Mouse (Mus musculus) Muller cell, postnatal 12 days (primary cell): ENCODE results near the gene Dpf3.

Experiments
- DNase-seq: peaks from one replicate; pipeline ENCODE4 v3.0.0-alpha.2; 2015; ENCODE audit errors: inconsistent ontology term

The Dpf3 gene

GRCm38 (mm10) chr12:83470085-83470484, 17.4 kb downstream of the Dpf3 start:
- no peak for DNase-seq

- no peak for DNase-seq
These were observed 20.7 kb downstream of the Dpf3 start for GRCm38 (mm10) chr12:83466508-83467430.

DNA sequence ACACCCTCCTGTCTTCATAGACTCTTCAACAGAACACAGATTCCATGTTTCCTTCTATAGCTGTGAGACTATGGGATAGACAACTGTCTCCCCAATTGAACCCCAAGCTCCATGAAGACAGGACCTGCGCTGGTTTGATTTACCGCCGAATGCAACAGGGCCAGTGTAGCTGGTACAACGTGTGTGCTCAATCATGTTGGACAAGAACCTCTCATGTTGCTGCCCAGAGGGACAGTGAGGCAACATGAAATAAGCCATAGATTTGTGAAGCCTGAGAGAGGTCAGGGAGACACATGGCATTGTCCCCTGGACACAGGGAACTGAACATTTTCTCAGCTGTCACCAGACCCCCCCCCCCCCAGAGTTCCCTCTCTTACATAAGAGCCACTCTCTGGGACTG, 21.5 kb downstream of the Dpf3 start:
- no peak for DNase-seq

DNA sequence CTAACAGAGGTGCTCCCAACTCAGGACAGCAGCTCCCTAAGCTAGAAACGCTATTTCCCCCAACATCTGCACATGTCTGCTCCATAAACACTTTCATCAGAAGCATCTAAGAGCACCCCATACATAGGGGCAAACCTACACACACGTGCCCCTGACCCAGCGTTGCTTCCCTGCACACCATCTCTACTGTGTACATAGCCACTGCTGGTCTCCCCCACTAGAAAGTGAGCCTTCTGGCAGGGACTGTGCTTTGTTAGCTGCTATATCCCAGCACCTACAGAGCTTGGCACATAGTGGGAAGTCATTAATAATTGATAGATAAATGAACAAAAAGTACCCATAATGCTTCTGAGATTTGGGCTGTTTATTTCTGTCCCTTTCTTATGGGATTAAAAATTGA, 27.2 kb downstream of the Dpf3 start:
- no peak for DNase-seq

GRCm38 (mm10) chr12:83454697-83455321, 32.7 kb downstream of the Dpf3 start:
- DNase-seq: no peak

DNA sequence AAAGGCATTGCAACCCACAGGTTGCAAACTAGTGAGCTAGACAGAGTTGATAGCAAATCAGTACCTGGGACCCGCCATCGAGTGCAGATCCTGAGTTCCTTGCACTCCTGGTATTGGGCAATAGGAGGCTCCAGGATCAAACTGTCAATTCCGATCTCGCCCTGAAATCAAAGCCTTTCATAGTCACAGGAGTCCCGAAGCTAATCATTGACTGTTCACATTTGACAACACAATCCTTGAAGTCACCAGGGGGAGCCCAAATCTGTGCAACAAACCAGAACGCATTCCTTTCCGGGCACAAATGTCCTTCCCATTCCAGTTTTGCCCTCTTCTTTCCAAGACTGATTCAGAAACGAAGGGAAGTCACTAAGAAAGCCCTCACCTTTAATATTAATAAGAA, 35.7 kb downstream of the Dpf3 start:
- no peak for DNase-seq

- DNase-seq: no peak
These were observed 37.0 kb downstream of the Dpf3 start for GRCm38 (mm10) chr12:83450471-83450870.

- no peak for DNase-seq
These were observed 38.3 kb downstream of the Dpf3 start for GRCm38 (mm10) chr12:83449202-83449601.

- no peak for DNase-seq
These were observed 41.9 kb downstream of the Dpf3 start for GRCm38 (mm10) chr12:83445587-83445986.

- DNase-seq: no peak
These were observed 43.1 kb downstream of the Dpf3 start for GRCm38 (mm10) chr12:83444448-83444847.

- DNase-seq: no peak
These were observed 49.5 kb downstream of the Dpf3 start for GRCm38 (mm10) chr12:83438002-83438401.

DNA sequence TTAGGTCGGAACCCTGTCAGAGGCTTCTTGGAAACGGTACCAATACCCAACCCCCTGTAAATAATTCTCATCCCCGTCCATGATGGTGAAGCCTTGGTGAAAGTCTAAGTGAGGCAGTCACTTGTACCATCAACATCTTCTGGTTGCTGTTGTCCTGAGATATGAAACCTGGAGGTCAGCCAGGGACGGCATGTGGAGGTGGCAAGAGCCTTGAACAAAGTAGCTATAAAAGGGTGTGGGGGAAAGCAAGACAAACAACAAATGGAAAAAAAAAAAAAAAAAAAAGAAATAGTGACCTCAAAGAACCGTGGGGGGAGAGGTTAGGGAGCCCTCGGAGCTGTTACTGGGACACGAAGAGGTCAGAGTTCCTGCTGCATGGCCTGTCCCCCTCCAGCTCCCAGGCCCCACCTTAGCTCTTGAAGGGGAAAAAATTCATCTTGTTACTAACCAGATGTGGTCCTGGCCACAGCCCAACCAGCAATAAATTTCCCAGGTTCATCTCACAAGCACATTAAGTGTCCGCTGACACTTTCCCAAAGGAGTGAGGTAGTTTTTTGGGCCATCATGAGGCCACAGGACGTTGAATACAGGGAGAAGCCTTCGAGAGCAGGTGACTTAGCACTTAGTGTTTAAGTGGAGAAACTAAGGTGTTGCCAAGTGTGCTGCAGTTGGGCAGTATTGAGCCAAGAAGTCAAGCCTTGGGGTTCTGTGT, 53.4 kb downstream of the Dpf3 start:
- no peak for DNase-seq

GRCm38 (mm10) chr12:83433436-83433835, 54.1 kb downstream of the Dpf3 start:
- DNase-seq: no peak

- DNase-seq: no peak
These were observed 57.3 kb downstream of the Dpf3 start for GRCm38 (mm10) chr12:83430207-83430606.

DNA sequence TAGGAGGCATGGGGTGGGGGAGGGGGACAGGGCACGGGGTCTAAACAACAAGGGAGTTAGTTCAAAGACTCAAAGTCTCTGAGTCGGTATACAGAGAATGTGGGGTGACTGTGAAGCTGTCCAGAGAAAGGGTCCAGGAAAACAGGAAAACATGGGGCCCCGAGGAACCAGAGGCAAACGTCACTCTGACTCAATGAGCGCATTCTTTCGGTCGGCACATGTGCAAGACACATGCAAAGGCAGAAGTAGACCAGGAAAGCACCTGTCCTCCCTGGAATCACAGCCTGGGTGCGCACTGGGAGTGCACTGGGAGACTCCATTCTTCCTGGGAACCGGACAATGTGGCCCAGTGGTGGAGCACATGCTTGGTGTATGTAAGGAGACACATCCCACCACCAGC, 59.5 kb downstream of the Dpf3 start:
- DNase-seq: no peak

DNA sequence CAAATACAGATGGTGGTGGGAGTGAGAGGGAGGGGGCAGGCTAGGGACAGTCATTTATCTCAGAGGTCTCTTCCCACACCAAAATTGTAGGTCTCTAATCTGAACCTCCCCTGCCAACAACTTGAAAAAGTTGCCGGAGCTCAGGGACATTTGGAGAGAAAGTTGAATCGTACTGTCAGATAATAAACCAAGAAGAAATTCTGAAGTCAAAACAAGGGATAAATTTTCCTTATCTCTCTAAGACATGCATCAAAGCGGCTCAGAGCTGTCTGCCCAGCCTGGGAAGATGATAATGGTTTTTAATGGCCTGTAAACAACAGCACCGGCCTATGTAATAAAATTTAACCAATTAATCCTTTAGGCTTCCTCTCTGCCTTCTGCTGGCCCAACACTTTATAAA, 59.9 kb downstream of the Dpf3 start:
- no peak for DNase-seq

DNA sequence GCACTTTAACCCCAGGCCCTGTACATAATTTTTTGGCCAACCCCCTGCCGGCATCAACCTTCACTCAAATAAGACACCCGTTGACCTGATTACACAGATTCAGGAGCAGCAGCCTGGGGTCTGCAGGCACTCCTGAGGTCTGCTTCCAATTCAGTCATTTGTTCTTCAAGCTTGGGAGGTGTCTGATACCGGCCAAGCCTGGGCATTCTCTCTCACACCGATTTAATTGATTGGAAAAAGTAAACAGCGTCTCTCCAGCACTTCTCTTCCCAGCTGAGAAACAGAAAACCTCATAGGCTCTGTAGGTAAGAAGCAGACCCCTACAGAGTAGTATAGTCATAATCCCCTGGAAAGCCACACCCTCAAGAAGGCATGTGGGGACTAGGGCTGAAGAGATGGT, 61.2 kb downstream of the Dpf3 start:
- no peak for DNase-seq

DNA sequence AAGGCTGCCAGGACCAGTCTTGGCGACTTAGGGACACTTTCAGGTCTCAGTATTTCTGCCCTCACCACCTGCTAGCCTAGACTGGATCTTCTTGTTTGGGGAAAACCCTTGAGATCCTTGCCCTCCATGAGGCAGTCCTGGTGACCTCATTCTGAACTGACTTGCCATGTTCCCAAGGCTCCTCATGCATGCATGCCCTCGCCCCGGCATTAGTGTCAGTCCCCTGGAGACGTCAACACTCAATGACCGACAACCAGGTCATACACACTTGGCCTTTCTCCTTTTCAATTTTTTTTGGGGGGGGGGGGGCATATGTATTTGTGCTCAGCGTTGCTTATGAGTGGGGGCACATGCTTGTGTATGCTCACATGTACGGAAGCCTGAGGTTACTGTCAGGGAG, 61.8 kb downstream of the Dpf3 start:
- peak; percentile 75 for DNase-seq

- peak; percentile 55 for DNase-seq
These were observed 62.6 kb downstream of the Dpf3 start for GRCm38 (mm10) chr12:83424720-83425444.

DNA sequence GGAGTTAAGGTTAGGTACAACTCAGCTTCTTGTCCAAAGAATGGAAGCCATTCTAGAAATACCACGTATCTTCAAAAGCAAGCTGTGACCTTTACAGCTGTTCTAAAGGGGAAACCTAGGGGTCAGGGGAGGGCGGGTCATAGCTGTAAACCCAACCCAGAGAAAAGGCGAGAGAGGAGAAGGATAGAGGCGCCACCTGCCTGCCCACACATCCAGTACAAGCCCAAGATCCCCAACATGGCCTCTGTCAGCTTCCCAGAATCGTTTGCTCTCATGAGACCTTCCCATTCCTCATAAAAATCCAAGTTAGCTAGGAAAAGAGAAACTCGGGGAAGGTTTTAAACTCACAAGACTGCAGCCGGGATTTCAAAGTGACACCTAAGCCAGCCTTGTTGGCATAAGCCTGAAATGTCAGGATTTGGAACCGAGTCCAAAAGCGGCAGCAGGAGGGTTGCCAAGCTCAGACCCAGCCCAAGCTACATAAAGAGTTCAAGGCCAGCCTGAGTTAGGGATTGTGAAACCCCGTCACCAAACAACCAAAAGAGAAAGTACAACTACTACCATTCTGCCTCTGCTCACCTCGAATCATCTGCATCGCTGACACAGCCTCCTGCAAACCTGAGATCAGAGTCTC, 63.3 kb downstream of the Dpf3 start:
- no peak for DNase-seq

DNA sequence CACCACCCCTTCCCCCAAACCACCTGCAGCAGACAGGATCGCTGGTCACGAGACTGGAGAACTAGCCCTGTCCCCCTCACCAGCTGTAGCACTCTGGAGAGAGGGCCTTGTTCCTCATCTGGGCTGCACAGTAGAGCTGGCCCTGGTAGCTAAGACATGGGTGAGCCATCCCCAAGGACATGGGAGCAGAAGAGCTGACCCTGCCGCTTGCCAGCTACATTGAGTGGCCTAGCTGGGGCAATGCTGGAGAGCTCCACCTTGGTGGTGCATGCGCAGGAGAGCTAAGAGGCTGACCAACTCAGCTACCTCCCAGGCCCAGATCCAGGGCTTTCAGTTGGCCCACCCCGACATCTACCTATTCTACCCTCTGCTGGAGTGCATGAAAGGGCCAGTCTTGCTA, 67.2 kb downstream of the Dpf3 start:
- no peak for DNase-seq
